ENCODE assay signal across 20 mouse cellular contexts in the genomic region with DNA sequence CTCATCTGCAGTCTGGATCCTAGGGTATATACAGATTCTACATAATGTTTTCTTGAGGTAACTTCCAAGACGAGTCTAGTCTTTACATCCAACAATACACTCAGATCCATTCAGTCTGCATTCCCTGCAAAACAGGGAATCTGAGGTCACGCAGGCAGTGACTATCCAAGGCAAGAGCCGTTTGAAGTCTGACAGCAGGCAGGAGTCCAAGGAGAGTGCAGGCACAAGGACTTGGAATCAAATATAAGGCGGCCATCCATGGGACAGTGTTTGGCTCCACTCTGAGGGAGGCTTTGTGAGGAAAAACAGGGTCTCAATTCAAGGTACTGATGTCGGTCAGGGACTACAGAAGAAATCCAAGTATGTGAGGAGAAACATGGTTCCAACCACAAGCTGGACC.
"Had no signal": no experiment of that assay in that cellular context is flagged by ENCODE, and none has a peak within 500 bp of the region (broad histone marks: within the 10 kb centered on the region; RNA-seq: fewer than 3 reads in every experiment).

No protein-coding gene starts in this region.

- H3K4me2 ChIP-seq: kidney, embryonic 15.5 days; limb, embryonic 13.5 days; liver, embryonic 12.5 days; liver, embryonic 15.5 days; midbrain, embryonic 12.5 days; midbrain, embryonic 15.5 days; neural tube, embryonic 12.5 days; neural tube, embryonic 15.5 days had no signal

- DNase-seq: kidney, postnatal 10 days; kidney, postnatal 36 days; left cerebral cortex, postnatal 4 days; liver; lung, adult 2 months; right cerebral cortex, adult 18-20 months; right cerebral cortex, postnatal 14 days; right cerebral cortex, postnatal 4 days; thymus, adult 18-20 months; thymus, postnatal 36 days had no signal

- H3K9me3 ChIP-seq: kidney, embryonic 15.5 days; limb, embryonic 13.5 days; liver, embryonic 12.5 days; liver, embryonic 15.5 days; midbrain, embryonic 12.5 days; midbrain, embryonic 15.5 days; neural tube, embryonic 12.5 days; neural tube, embryonic 15.5 days had no signal

- H3K9ac ChIP-seq: kidney, embryonic 15.5 days; limb, embryonic 13.5 days; liver, embryonic 12.5 days; liver, embryonic 15.5 days; midbrain, embryonic 12.5 days; midbrain, embryonic 15.5 days; neural tube, embryonic 12.5 days; neural tube, embryonic 15.5 days had no signal

- H3K4me1 ChIP-seq: kidney, embryonic 15.5 days; liver, embryonic 12.5 days; liver, embryonic 15.5 days; midbrain, embryonic 12.5 days; midbrain, embryonic 15.5 days; neural tube, embryonic 12.5 days; neural tube, embryonic 15.5 days had no signal

- H3K27ac ChIP-seq: kidney, embryonic 15.5 days; limb, embryonic 13.5 days; liver, embryonic 12.5 days; liver, embryonic 15.5 days; macrophage; midbrain, embryonic 12.5 days; midbrain, embryonic 15.5 days; neural tube, embryonic 12.5 days; neural tube, embryonic 15.5 days; stomach, postnatal 0 days had no signal

- H3K4me3 ChIP-seq: kidney, embryonic 15.5 days; limb, embryonic 13.5 days; liver, embryonic 12.5 days; liver, embryonic 15.5 days; midbrain, embryonic 12.5 days; midbrain, embryonic 15.5 days; neural tube, embryonic 12.5 days; neural tube, embryonic 15.5 days had no signal

- ATAC-seq: liver, embryonic 12.5 days; midbrain, embryonic 15.5 days had no signal

- H3K36me3 ChIP-seq: kidney, embryonic 15.5 days; limb, embryonic 13.5 days; liver, embryonic 12.5 days; liver, embryonic 15.5 days; midbrain, embryonic 12.5 days; midbrain, embryonic 15.5 days; neural tube, embryonic 12.5 days; neural tube, embryonic 15.5 days had no signal

- H3K27me3 ChIP-seq: kidney, embryonic 15.5 days; limb, embryonic 13.5 days; liver, embryonic 12.5 days; liver, embryonic 15.5 days; midbrain, embryonic 15.5 days; neural tube, embryonic 12.5 days; neural tube, embryonic 15.5 days had no signal
